Mouse (Mus musculus): ENCODE data around the gene Hist1h3a.

Hist1h3a gene

GRCm38 (mm10) chr13:23717176-23717575, 45.0 kb downstream of the Hist1h3a start:
- H3K27me3 ChIP-seq (ENCODE audit: control insufficient read depth, insufficient read depth, low read length, poor library complexity, severe bottlenecking), result no peaks in the 10 kb centered on the region
- no peaks in the 10 kb centered on the region for H3K36me3 ChIP-seq (ENCODE audit: control insufficient read depth, insufficient read depth, low read length, poor library complexity, severe bottlenecking)
- DNase-seq (ENCODE audit: low read depth, low spot score), result no peak

DNA sequence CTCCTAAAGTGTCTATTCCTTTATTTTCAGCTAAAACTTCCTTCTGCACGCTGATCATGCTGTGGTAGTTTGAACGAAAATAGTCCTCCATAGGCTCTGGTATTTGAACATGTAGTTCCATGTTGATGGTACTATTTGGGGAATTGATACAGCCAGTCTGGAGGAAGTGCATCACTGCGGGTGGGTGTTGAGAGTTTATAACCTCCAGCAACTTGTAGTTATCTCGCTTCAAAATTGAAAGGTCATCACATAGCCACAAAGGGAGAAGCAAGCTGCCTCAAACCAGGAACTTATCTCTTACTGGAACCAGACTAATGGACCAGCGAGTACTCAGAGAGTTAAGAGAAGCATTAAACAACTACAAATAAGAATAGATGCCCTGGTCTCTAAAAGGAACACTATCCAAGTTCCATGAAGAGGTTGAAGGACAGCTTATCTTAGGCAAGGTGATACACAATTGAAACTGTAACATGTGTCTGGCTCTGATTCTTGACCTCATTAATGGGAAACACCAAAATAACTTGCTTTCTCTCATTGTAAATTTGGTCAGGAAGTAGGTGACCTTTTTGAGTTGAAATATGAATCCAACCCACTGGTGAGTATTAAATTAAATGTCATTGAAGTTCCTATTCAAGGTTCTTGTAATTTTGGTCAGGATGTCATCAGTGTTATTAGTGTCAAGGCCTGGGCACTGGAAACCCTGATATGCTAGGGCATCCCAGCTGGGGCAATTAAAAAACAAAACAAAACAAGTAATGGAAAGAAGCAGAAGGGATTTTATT, 45.7 kb downstream of the Hist1h3a start:
- no peaks in the 10 kb centered on the region for H3K27me3 ChIP-seq (ENCODE audit: control insufficient read depth, insufficient read depth, low read length, poor library complexity, severe bottlenecking)
- no peaks in the 10 kb centered on the region for H3K36me3 ChIP-seq (ENCODE audit: control insufficient read depth, insufficient read depth, low read length, poor library complexity, severe bottlenecking)
- DNase-seq (ENCODE audit: low read depth, low spot score), result no peak
